Mouse (Mus musculus): Measurements from ENCODE around the gene Rhox6. TPM values are rescaled to one million over a fixed set of nuclear protein-coding genes. Genes with fewer than 3 reads are reported as not detected.

The Rhox6 gene
- total RNA-seq (2023) = not detected

GRCm38 (mm10) chrX:37826610-37827009 is at the start of gene Rhox6:
Gene Rhox6, plus strand, starts transcription at chrX:37826910.

GRCm38 (mm10) chrX:37831386-37831785 is 4.7 kb downstream of the Rhox6 start, which contains the start of gene Rhox7a:
Gene Rhox7a, plus strand, starts transcription at chrX:37831686.

GRCm38 (mm10) chrX:37878844-37879243 is 52.1 kb downstream of the Rhox6 start, which contains the start of gene Rhox8:
Gene Rhox8, minus strand, starts transcription at chrX:37878944.

Other genes starting within 250 kb of the Rhox6 start
- gene Rhox3f, start 245.9 kb upstream of the Rhox6 start, total RNA-seq (2023) = not detected
- gene Rhox4f, start 219.2 kb upstream of the Rhox6 start, total RNA-seq (2023) = not detected
- gene Rhox3g, start 198.3 kb upstream of the Rhox6 start, total RNA-seq (2023) = not detected
- gene Rhox2g, start 183.4 kb upstream of the Rhox6 start, total RNA-seq (2023) = not detected
- not detected for gene Rhox4g, start 175.6 kb upstream of the Rhox6 start, total RNA-seq (2023)
- gene Rhox3h, start 158.1 kb upstream of the Rhox6 start, total RNA-seq (2023) = not detected
- not detected for gene Rhox2h, start 153.6 kb upstream of the Rhox6 start, total RNA-seq (2023)
- gene Rhox5, start 22.1 kb upstream of the Rhox6 start, total RNA-seq (2023) = not detected
- gene Rhox7a, start 4.8 kb downstream of the Rhox6 start, total RNA-seq (2023) = not detected
- gene Rhox8, start 52.0 kb downstream of the Rhox6 start, total RNA-seq (2023) = not detected
- not detected for gene Rhox7b, start 70.3 kb downstream of the Rhox6 start, total RNA-seq (2023)
- not detected for gene Rhox9, start 74.9 kb downstream of the Rhox6 start, total RNA-seq (2023)
- not detected for gene Btg1-ps1, start 191.9 kb downstream of the Rhox6 start, total RNA-seq (2023)
- not detected for gene Btg1-ps2, start 216.2 kb downstream of the Rhox6 start, total RNA-seq (2023)
- not detected for gene Rhox10, start 239.6 kb downstream of the Rhox6 start, total RNA-seq (2023)